Mouse (Mus musculus) cortical plate, adult 2 months (tissue): ENCODE data around the gene Gm44502.

Source experiments
- CTCF ChIP-seq: fragments of 200-500 bp; IDR thresholded peaks from 2 replicates; pipeline ENCODE4 v1.5.1; 2011; ENCODE audit warnings: mild to moderate bottlenecking, control low read depth, low read length; ENCODE audit not compliant: insufficient read depth; ENCODE audit errors: extremely low read depth
- POLR2A ChIP-seq: fragments of 200-500 bp; IDR thresholded peaks from 2 replicates; pipeline ENCODE4 v1.6.1; 2011; ENCODE audit warnings: mild to moderate bottlenecking, low read length, control low read depth; ENCODE audit not compliant: insufficient read depth; ENCODE audit errors: extremely low read depth

DNA sequence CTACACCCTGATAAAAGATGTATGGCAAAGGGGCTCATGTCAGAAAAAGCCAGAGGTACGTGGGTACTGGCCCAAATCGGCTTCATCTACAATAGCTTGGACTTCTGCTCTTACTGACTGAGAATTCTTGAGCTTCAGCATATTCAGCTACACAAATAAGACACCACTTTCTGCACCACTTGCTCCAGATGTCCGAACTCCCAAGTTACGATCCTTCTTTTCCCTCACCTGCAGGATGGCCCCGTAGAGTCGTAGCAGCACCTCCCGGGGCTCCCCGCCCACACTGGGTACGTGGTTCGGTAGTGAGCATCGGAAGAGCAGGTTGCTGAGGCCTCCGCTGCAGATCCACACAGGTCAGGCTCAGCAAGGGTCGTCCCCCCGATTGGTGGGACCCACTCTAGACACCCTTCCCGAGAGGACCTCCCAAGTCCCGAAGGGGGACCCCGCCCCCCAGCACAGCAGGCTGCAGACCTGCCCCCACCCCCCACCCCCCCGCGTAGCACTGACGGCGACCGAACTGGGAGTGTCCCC is 610 bp downstream of the Gm44502 start:
- no peak for TF ChIP-seq CTCF
- TF ChIP-seq POLR2A: no peak
